Mouse (Mus musculus): Measurements from ENCODE around the gene Trim43c.
"Not testable (repeated sequence)": the region's sequence is repeated elsewhere in the genome, so short reads cannot be mapped to it uniquely, and the experiment has no call there.

The Trim43c gene

DNA sequence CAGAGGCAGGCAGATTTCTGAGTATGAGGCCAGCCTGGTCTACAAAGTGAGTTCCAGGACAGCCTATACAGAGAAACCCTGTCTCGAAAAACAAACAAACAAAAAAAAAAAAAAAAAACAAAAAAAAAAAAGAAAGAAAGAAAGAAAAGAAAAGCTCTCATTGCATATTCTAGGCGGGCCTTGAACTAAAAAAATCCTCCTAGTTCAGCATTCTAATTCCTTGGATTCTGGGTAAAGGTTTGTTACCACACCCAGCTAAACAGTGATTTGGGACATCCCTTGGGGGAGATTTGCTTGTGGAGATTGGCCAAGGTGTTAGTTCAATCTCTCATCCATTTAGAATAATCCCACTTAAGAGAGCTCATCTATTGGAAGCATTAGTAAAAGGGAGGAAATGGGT lies at the start of gene Trim43c:
TSS of gene Trim43c (plus strand) at position 301 of the 400 bp plus-strand sequence.
- H3K27me3 ChIP-seq (ENCODE audit: control insufficient read depth, insufficient read depth, low read length, poor library complexity, severe bottlenecking); H3K36me3 ChIP-seq (ENCODE audit: control insufficient read depth, insufficient read depth, low read length, poor library complexity, severe bottlenecking); DNase-seq (ENCODE audit: low read depth, low spot score): not testable (repeated sequence)

- not testable (repeated sequence) for H3K27me3 ChIP-seq (ENCODE audit: control insufficient read depth, insufficient read depth, low read length, poor library complexity, severe bottlenecking); DNase-seq (ENCODE audit: low read depth, low spot score); H3K36me3 ChIP-seq (ENCODE audit: control insufficient read depth, insufficient read depth, low read length, poor library complexity, severe bottlenecking)
Observed at GRCm38 (mm10) chr9:88853072-88853471, 14.1 kb downstream of the Trim43c start.

GRCm38 (mm10) chr9:88858566-88859492 lies 19.9 kb downstream of the Trim43c start:
- peak; percentile 58 for DNase-seq (ENCODE audit: low read depth, low spot score)
- not testable (repeated sequence) for H3K27me3 ChIP-seq (ENCODE audit: control insufficient read depth, insufficient read depth, low read length, poor library complexity, severe bottlenecking); H3K36me3 ChIP-seq (ENCODE audit: control insufficient read depth, insufficient read depth, low read length, poor library complexity, severe bottlenecking)

All from splenic B cell, adult 2 months (primary cell).